Mouse (Mus musculus): ENCODE results near the gene Gpr141. TPM values are rescaled to one million over a fixed set of nuclear protein-coding genes. Genes with fewer than 3 reads are reported as not detected.

Gpr141 gene
- total RNA-seq, 1 experiment = not detected

DNA sequence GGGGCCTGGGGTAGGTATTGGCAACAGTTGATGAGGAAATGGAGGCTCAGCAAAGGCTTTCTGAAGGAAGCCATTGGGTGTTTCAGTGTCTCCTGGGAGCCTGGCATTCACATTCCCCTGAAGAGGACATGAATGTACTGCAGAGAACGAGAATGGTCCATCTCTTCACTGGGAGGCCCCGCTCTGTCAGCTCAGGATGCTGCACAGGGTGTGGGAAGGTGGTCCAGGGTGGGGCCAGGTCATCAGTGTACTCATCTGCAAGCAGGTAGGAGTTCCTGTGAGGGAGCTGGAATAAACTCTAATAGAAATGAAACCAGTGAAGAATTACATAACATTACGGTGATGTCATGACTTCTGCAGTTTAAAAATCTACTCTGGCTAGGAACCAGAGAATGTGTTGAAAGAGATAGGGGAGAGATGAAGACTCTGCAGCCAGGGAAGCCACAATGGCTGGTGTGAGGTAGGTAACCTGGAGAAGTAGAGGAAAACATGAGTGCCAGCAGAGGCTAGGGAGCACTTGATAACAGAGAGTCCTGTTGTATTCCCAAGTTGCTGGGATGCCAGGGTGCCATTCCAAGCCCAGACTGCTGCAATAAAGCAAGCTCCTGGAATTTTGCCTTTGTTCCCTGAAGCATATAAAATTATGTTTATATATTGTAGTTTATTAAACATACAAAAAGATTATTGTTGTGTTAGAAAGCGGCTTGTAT is 123.2 kb downstream of the Gpr141 start:
- TF ChIP-seq ZNF384 (IDR thresholded peaks at IDR 0.05; ENCODE audit: low read depth, low read length) (no peak), MAFK (IDR thresholded peaks at IDR 0.05; ENCODE audit: insufficient read depth, low read depth, low read length) (no peak), HCFC1 (IDR thresholded peaks at IDR 0.05; ENCODE audit: borderline replicate concordance, insufficient read depth, low read length) (no peak), ZC3H11A (IDR thresholded peaks at IDR 0.05; ENCODE audit: borderline replicate concordance, low read depth, low read length) (no peak), CHD2 (IDR thresholded peaks at IDR 0.05; ENCODE audit: low read depth, low read length) (no peak)
- Histone ChIP-seq H3K9me3 (ENCODE audit: control insufficient read depth, insufficient read depth, low read depth, low read length) (no peaks in the 10 kb centered on the region), H3K4me1 (ENCODE audit: control insufficient read depth in 2 of 2, insufficient read depth in 2 of 2, low read length in 2 of 2, poor library complexity in 1 of 2) (no peaks in the 10 kb centered on the region), H3K9ac (ENCODE audit: insufficient read depth, low read depth, low read length, poor library complexity, severe bottlenecking) (no peak overlapping the region), H3K36me3 (ENCODE audit: control insufficient read depth, insufficient read depth, low read length, poor library complexity, severe bottlenecking) (no peaks in the 10 kb centered on the region), H3K27ac (ENCODE audit: insufficient read depth, low read depth, low read length, poor library complexity, severe bottlenecking) (no peak overlapping the region), H3K4me3 (ENCODE audit: insufficient read depth in 1 of 2, low read depth in 1 of 2, low read length in 2 of 2, poor library complexity in 1 of 2, severe bottlenecking in 1 of 2) (no peak overlapping the region)
- no peak for DNase-seq (ENCODE audit: low read depth, low spot score)
- in situ Hi-C loops (cut with MboI; ENCODE audit: low sequenced_read_pairs in 2 of 2, unreplicated experiment in 2 of 2) = loop anchor here (10.0 to 25.0 kb wide), 2 partner anchors 586 to 594 kb away; no protein-coding TSS in a partner anchor

Other genes with a start within 250 kb of the Gpr141 start
- 9.9 and 15.6 TPM in 2 replicates for gene Epdr1, start 204.3 kb downstream of the Gpr141 start, total RNA-seq (2012; rRNA removed)
- 6.4 and 11.0 TPM in 2 replicates for gene Sfrp4, start 201.2 kb downstream of the Gpr141 start, total RNA-seq (2012; rRNA removed)
- not detected in 2 replicates for gene Nme8, start 126.5 kb downstream of the Gpr141 start, total RNA-seq (2012; rRNA removed)